Mouse (Mus musculus) Muller cell, postnatal 12 days (primary cell): ENCODE results near the gene Inava.

ENCODE experiments used
- DNase-seq: peaks from one replicate; pipeline ENCODE4 v3.0.0-alpha.2; 2015; ENCODE audit errors: inconsistent ontology term

Gene Inava

DNA sequence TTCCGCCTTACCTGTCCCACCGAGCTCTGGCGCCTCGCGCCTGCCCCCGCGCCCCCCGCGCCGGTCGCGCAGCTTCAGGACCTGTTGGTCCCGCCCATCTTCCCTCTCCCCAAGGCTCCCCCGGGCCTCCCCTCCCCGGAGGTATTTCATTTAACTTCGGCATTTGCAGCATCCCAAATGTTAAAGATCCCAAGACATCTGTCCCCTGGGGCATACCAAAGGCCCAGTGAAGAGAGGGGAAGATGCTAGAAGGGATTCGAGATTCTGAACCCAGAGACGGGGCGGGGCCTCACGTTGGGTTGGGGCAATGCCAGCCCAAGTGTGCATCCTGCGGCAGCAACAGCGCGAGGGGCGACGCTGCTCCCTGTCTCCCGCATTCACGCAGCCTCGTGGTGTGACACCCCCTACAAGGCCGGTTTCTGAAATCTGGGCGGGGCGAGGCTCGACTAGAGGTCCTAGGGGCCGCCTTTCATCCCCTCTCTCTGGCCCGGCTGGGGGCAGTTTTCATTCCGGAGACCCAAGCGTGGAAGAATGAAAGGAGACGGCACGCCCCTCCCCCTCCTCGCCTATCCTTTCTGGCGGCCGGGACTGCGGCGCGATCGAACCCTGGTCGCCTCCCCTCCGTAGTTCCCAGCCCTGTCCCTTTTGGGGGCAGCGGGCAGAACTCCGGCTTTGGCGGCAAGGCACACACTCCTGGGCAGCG lies at the start of gene Inava:
Inava (minus strand) TSS at position 373 of the 703 bp plus-strand sequence.
- peak; percentile 88 for DNase-seq

DNA sequence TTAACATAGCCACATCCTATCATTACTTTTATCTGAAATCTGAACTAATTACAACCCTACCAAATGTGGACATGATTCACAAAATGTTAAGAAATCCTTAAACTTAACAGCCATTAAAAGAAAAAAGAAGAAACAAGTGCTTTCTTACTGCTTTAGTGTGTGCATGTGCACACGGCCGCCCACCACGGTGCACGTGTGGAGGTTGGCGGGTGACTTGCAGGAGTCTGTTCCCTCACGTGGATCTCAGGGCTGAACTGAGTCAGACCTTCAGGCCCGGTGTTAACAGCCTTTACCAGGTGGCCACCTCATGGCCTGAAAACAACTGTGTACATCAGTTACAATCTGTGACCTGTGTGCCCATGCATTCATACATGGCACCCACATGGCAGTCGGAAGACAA lies 43.3 kb upstream of the Inava start:
- no peak for DNase-seq

DNA sequence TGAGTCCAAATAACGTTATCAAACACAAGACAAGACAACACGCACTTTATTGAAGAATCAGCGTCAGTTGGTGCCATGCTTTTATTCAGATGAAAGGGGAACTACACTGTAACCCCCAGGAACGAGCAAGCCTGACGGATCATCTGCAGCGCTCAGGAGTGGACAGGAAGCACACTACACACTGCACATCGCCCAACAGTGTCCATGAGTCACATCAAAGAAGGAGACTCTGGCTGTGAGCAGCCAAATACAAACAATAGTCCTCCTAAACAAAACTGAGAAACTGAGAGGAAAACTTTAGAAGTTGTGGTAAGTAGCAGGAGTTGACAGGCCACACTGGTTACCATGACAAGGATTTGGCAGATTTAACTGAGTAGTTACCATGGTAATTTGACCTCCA lies 34.2 kb upstream of the Inava start:
- no peak for DNase-seq

DNA sequence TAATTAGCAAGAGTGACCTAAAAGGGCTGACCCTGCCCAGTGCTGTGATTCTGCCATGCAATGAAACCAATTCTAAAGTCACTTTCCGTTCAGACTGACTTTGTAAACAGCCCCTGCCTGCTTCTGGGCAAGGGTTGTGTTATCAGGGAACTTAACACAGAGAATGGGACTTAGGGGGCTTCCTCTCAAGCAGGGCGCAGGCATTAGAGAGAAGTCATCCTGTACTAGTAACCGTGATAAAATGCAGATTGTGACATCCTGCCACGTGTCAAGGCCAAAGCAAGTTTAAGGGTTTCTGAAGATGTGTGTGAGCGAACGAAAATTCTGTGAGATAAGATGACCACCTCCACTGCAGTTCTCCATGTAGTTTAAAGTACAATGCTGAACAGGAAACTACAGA lies 32.1 kb upstream of the Inava start:
- no peak for DNase-seq

DNA sequence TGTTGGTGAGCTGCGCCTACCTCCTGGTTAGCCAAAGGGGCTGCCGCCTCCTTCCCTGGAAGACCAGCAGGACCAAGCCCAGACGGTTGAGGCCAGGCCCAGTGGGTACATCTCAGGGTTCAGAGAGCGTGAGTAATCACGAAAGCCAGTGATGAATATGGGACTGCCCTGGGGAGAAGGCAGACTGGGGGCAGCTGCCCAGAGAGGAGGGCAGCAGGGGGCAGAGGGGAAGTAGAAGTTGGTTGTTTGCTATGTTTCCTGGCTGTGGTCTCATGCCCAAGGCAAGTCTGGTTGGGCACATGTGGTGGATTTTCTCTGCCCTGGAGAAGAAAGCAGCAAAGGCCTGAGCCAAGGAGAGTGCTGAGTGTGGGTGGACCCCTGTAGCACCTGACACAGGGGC lies 29.3 kb upstream of the Inava start:
- no peak for DNase-seq

DNA sequence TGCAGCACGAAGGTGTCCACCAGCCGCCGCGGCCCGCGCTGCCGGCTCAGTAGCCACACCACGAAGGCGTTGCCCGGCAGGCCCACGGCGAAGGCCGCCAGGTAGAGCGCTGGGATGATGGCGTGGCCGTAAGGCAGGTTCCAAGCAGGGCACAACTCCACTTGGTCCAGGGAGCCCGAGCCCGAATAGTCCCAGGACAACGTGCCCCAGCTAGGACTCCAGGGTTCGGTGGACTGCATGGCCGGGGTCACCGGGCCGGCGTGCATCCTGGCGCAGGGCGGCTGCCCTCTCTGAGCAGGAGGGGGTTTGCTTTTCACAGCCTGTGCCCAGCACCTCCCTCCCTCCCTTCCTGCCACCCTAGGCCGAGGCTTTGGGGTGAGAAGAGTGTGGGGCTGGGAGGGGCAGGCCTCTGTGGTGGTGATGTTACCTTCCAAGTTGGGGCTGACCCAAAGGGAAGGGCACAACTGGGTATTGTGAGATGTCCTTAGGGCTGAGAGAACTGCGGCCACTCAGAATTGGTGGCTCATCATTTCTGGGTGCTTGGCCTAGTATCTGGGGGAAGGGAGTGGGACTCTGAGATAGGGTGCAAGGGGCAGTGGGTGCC lies 26.7 kb upstream of the Inava start, which contains the start of gene Gpr25:
Gpr25 (minus strand) TSS at position 239 of the 604 bp plus-strand sequence.
- DNase-seq: no peak

DNA sequence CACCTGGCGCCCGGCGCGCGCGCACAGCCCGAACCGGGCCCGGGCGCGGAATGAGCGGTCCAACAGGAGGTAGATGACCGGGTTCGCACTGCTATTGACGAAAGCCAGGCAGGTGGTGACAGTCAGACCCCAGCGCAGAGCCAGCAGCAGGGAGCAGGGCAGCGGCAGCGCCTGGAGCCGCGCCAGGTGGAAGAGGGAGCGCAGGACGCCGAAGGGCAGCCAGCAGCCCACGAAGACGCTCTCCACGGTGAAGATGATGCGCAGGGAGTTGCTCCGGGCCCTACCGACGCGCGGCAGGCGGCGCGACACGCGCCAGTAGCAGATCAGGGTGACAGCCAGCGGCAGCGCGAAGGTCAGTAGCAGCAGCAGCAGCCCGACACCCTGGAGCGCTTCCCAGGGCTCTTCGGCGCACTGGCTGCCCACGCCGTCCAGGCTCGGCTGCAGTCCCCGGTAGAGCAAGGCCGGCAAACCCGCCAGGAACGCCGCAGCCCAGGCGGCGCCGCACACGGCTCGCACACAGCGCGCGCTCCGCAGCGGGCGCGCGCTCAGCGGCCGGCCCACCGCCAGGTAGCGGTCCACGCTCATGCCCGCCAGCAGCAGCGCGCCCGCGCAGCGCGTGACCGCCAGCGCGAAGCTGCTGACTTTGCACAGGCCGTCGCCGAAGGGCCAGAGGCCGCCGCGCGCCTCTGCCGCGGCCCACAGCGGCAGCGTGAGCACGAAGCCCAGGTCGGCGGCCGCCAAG lies 26.0 kb upstream of the Inava start:
- peak; percentile 66 for DNase-seq

DNA sequence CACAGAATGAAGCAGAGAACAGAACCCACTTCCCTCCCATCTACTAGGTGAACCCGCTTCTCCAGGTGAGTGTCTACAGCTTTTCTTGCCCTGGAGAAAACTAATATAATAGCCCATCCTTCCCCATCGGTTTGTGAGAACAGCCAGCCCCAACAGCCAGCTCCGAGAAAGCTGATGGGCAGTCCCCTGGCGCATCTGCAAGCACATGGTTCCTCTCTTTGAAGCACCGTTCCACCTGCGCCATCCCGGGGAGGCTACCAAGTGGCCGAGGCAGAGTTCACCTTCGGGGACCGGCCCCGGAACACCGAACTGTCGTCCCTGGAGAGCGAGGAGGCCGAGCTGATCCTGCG lies 25.5 kb upstream of the Inava start:
- DNase-seq: no peak

DNA sequence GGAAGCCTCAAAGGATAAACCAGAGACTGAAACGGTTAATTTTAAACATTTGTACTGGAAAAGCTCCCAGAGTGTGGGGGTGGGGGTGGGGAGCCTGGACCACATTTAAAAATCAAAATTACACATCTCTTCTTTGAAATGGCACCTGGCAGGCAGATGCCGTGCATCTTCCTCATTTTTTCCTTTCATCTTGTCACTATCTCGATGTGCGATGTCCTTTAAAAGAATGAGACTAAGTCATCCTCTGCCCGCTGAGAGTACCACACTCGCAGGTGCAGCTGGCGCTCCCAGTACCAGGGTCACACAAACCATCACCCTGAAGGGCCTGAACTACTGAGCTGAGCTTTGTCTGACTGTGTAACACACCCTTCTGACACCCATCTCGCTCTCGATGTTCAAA lies 24.4 kb upstream of the Inava start:
- no peak for DNase-seq

DNA sequence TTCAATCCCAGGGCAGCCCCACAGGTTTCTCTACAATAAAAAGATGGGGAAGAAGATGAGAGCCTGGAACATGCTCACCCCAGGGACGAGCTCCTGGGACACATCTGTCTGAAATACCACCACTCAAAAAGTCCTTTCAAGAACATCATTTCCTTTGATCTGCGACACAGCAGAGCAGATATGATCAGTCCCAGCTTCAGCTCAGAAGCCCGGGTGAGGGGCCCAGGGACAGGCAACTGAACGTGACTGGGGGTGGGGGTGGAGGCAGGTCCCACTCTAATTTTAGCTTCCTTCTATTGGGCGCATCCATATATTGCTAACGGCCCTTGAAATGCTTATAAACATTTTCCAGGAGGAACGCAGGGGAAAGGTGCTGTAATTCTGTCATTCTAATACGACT lies 21.6 kb upstream of the Inava start:
- no peak for DNase-seq

DNA sequence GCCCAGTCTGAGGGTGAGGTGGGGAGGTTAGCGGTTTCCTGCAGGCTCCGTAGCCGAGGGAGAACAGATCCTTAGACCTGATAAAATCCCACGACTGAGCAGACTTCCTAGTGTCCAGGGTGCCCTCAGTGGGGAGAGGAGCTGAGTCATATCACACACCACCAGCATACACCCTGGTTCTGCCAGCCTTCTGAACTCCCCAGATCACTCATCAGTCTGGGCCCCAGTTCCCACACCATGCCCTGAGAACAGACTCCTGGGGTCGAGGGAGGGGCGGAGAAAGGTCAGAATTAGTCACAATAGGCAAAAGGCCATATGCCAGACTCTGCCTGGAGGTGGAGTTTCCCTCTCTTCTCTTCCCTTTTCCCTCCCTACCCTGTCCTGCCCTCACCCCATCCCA lies 21.1 kb upstream of the Inava start:
- no peak for DNase-seq

DNA sequence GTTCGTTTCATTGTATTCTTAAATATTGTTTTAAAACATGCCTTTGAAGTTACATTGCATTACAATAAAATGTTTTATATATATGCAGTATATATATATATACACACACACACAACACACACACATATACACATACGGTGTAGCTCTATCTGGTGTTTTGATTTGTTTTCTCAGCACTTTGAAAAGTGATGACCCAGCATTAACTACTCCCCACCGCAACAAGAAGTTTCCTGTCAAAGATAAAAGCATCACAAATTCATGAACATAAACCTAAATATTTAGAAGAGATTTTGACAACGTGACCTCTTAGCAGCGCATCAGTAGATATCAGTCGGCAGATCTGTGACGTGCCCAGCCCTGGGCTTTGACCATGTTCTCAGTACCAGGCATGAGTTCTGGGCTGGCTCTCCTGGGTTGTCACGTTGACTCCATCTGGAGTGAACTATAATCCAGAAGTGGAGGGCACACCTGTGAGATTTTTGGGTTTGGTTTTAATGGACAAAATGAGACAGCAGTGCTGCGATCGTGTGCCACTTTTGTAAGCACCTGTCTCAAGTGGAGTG lies 20.5 kb upstream of the Inava start:
- DNase-seq: no peak

DNA sequence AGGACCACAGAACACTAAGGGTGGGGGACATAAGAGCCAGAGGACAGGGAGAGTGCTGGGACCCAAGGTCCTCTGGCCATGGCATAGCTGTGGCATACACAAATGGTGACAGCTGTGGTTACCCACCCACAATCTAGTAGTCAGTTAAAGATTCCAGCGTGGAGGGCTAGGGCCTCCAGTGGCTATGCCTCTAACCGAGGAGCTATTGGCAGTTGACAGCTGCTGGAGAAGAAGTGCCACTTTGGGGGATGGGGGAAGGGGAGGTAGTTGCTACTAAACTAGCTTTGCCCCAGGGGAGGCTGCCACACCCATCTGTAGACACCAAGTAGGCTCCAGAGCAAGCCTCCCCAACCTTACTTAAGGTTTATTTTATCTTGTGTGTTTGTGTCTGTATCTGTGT lies 19.4 kb upstream of the Inava start:
- DNase-seq: no peak

DNA sequence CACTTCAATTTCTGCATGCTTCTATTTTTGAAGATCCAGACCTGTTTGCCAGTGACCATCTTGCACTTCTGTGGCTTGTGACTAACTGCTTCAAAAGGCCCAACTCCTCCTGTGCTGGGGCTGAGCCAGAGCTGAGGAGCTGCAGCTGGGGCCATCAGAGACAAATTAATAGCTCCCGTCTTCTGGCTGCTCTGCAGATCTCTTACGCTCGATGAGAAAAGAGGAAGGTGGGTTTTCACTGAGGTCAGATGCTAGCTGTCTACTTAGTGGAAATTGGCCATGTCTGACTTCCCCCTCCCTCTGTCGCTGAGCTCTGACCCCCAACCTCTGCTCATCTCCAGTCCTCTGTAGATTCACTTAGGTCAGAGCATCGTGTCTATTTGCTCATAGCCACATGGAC lies 15.6 kb upstream of the Inava start:
- peak; percentile 19 for DNase-seq

DNA sequence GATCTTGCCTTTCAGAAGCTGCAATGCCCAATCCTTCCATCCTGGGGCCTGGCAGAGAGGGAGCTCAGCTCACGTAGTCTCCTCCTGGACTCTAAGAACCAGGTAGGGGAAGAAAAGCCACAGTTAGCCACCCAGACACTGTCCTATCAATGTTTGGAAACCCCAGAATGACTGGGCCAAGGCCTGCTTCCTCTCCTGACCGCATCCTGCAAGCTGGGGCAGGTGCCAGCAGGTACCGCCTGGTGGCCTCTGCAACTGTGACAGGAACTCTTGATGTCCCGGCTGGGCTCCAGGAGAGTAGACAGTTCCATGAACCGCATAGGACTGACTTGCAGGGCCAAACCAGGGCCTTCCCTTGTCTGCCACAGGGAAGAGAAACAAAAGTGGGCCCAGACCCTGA lies 13.3 kb upstream of the Inava start:
- DNase-seq: no peak

DNA sequence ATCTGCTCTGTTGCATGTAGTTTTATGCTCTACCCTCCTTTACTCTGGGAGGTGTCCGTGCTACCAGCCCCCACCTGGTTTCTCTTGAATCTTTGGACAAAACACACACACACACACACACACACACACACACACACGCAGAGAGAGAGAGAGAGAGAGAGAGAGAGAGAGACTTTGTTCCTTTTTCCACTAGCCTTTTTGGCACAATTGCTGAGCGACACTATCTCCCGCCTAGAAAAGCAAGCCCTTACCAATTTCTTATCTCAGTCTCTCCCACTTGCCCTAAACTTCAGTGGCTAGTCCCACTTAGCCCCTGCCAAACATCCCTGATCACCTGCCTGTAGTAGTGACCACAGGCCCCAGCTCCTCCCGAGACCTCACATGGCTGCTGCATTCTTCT lies 10.4 kb upstream of the Inava start:
- no peak for DNase-seq

DNA sequence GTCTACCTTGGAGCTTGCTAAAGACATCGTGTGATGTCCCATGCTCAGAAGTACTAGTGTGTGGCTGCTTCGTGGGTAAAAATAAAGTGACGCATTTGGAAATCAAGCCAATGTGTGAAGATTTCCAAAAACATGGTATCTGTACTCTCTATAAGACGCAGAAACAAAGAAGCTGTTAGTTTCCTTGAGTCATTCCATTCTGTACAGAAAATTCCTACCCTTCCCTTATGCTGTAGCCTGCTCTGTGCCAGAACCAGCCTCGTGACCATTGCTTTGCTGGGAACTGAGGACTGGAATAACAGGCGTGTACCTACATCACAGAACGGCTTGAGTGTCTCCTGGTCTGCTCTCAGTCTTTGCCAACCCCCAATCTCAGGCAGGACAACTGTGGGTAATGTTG lies 7.7 kb upstream of the Inava start:
- no peak for DNase-seq

DNA sequence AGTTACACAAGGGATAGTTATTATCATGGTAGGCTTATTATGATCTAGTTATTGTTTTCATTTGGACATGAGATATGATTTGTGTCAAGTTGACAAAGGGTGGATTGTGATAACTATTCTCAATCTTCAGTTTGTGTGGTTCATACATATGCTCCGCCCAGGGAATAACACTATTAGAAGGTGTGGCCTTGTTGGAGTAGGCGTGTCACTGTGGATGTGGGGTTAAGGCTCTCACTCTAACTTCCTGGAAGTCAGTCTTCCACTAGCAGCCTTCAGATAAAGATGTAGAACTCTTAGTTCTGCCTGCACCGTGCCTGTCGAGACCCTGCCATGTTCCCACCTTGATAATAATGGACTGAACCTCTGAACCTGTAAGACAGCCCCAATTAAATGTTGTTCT lies 4.4 kb upstream of the Inava start:
- DNase-seq: no peak

DNA sequence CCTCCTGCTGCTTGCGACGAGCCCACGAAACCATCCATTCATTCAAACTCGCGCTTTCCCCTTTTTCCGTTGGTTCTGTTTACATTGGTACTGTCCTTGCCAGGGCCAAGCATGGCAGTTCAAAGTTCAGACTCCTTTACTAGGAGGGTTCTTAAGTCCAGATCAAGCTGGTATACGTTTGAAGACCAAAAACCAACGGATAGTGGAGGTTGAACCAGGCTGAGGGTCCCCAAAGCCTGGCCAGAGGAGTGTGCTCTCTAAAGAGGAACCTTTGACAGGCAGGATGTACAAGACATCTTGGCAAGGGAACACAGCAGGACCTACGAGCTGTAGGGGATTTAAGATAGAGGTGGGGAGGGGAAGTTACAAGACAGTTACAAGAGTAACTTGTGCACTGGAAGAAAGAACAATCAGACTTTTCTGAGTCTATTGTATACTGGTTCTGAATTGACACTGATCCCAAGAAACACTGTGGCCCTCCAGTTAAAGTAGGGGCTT lies 580 bp upstream of the Inava start:
- DNase-seq: no peak

DNA sequence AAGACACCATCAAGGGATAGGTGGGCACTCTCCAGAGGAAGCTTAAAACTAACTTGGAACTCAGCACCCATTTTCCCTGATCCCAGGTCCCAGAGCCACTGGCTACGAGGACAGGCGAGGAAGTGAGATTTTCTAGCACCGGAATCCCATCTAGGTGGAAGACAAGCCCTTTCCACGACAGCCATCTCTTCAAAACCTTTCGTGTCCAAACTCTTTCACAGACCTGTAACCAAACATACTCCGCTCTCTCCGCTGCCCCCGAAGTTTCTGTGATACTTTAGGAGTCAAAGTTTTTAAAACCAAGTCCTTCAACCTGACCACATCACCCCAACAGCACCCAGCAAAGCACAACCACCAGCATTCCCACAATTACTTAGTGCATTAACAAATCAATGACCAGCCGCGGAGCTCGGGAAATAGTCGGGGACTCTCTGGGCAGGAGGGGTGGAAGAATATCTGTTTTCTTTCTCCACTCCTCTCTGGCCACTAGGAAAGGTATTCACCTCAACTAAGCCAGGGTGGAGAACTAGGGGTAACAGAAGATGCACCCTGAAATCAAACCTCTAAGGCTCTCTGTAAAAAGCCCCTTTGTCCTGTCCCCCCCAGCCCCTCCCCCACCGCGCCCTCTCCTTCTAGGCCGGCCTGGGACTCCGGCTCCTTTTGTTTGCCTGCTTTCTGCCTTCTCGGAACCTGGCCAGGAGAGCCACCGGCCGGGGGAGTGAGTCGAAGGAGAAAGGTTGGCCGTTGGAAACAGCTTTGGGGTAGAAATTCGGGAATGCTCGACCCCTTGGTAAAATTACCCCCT lies 876 bp downstream of the Inava start:
- peak; percentile 43 for DNase-seq

DNA sequence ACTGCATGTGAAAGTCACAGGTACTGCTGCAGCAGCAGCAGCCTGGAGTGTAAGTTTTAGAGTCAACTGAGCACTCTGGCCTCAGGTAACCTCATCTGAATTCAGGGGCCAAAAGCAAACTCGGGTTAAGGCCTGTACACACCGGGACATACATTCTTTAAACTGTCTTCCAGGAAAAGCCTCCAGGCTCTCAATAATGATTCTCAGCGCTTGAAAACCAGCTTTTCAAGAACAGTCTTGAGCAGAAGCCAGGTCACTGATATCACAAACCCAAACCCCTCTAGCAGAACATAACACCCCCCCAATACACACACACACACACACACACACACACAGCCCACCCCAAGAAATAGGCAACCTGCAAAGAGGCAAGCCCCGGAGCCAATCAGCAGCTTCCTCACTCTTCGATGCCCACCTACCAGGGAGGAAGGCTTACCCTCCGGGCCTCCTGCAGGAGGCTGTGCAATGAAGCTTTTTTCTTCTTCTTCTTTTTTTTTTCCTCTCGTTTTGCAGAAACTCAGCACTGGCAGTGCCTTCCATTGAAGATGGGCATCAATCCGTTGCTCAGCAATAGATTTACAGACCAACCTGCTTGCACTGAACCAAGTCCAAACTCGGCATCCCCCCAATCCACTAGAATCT lies 1.7 kb downstream of the Inava start:
- no peak for DNase-seq
